Mouse (Mus musculus): ENCODE results near the gene Sfrp4. TPM values are rescaled to one million over a fixed set of nuclear protein-coding genes. Genes with fewer than 3 reads are reported as not detected.
"Not testable (repeated sequence)": the region's sequence is repeated elsewhere in the genome, so short reads cannot be mapped to it uniquely, and the experiment has no call there.

Sfrp4 gene
- total RNA-seq (2015) (1.8 TPM in 2 replicates), total RNA-seq (2017) (0.33 and 1.9 TPM in 2 replicates)

DNA sequence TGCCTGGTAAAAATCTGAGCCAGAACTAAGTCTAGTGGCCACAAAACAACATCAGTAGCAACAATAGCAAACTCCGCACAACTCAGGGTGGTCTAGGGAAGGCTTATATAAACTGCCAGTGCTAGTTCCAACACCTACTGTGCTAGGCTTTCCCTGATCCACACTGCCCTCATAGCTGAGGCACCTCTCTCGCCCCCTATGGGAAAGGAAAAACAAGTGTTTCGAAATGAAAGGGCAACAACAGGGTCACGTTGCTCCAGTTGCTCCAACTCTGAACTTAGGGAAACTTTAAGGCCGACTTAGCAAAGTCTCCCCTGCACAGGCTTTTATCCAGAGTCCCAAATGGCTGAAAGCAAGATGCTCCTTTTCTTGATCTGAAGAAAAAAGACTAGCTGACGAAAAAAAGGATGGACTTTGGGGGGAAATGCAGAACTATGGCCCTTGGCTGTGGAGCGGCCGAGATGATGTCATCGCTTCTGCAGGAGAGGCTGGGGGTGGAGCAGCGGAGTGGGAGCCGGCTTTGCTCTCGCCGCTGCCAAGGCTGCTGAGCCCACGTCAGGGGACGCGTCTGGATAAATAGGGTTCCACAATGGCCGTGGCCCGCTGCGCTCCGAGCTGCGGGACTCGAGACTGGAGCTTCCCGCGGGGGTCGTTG lies at the start of gene Sfrp4:
Gene Sfrp4, plus strand, starts transcription at position 532 of the 655 bp plus-strand sequence.
- peak; percentile 28; the same call in 1 of the 2 replicates for ATAC-seq (ENCODE audit: poor library complexity, severe bottlenecking)

DNA sequence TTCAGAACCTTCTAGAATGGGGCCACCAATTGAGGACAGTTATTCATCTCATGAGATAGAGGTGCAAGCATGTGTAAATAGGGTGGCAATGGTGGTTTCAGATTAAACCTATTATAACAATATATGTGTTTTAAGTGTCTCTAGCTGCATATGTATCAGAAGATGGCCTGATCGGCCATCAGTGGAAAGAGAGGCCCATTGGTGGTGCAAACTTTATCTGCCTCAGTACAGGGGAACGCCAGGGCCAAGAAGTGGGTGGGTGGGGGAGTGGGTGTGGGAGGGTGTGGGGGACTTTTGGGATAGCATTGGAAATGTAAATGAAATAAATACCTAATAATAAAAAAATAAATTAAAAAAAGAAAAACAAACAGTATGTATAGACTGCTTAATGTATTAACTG lies 48.2 kb upstream of the Sfrp4 start:
- not testable (repeated sequence) for ATAC-seq (ENCODE audit: poor library complexity, severe bottlenecking)

DNA sequence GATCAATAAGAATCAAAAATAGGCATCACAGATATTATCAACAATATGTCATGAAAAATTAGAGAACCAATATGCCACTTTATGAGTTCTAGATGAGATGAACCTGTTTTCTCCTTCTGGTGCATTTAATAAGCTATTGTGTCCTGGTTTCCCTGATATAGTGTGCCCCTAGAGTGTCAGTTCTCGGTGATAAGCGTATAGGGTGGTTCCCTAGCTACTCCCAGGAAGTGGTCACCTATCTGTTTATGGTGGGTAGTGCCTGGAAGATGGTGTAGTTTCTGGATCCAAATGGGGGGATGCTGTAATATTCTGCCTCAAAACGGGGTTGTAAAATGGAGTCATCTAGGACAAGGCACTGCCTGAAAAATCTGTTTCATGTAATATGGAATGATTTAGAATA lies 47.0 kb upstream of the Sfrp4 start:
- ATAC-seq (ENCODE audit: poor library complexity, severe bottlenecking) = no peak

DNA sequence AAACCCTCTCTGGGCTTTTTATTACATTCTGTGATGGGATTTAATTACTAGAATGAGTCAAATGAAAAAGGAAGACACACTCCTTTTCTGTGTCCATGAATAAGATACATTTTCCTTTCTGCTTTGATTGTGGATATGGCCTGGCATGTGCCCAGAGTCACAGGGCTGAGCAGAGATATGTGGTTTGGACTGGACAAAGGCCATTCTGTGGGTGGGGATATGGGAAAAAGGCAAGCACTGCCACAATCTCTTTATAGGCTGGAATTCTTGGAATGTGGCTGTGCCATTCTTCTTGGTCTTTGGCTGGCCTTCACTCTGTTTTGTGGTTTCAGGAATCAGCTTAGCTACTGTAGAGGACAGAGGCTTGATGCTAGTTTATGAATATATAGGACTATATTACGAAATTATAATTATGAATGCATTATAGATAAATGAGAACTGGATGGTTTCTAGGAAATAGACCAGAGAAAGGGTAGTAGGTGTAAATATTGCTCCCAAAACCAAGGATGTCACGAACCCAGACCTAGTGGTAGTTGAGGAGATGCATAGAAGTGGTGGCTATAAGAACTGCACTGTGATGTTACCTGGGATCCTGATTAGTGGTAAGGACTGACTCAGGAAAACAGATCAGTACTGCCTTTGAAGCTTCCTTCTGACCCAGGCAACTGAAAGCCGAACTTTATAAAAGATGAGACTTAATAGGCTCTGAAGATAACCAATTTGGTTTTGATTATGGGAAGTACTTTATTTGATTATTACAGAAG lies 31.7 kb upstream of the Sfrp4 start:
- ATAC-seq (ENCODE audit: poor library complexity, severe bottlenecking) = no peak

DNA sequence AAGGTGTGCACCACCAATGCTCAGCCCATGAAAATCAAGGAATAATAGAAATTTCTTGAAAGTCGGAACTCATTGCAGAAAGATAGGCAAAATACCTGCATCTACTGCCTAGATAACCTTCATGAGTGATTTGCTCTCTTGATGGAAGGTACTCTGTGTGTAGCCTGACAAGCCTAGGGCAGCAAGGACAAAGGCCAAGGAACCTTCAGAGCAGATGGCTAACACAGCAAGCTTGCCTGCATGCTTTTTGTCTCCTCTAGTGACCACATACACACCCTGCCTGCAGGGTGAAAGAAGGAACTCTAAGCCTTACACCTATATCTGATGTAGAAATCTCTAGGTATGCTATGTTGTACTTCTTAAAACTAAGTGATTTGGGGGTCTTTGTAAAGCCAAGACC lies 27.8 kb upstream of the Sfrp4 start:
- no peak for ATAC-seq (ENCODE audit: poor library complexity, severe bottlenecking)

DNA sequence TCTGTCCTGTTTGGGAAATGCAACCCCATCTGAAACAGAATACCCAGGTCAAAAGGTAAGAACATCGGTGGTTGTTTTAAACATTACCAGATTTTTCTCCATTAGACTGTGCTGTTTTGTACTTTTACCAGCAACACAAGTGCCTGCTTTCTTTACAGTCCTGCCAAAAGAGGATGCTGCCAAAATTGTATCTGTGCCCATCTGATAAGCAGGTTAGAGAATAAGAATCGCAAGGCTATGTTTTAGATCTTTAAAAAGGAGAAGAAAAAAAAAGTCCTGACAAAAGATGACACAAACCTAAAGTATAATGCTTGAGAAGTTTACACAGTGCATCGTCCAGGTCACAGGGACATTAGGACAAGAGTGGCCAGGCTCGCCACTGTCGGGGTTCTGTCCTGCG lies 23.7 kb upstream of the Sfrp4 start:
- no peak for ATAC-seq (ENCODE audit: poor library complexity, severe bottlenecking)

DNA sequence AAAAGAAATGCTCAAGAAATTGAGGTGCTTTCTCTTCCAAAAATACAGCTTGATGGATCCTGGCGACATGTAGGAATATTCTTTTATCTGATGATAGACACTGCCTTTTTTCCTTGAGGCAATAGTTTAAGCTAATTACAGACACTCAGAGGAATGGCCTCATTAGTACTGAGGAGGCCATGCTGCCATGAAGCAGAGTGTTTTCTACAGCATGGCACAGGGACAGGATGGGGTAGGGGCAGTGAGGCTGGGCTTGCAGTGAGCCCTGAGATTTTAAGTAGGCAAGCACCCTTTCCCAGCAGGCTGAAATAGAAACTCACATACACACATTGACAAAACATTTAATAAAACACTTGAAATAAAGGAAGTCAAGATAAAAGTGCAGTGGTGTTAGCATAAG lies 20.4 kb upstream of the Sfrp4 start:
- ATAC-seq (ENCODE audit: poor library complexity, severe bottlenecking) = no peak

DNA sequence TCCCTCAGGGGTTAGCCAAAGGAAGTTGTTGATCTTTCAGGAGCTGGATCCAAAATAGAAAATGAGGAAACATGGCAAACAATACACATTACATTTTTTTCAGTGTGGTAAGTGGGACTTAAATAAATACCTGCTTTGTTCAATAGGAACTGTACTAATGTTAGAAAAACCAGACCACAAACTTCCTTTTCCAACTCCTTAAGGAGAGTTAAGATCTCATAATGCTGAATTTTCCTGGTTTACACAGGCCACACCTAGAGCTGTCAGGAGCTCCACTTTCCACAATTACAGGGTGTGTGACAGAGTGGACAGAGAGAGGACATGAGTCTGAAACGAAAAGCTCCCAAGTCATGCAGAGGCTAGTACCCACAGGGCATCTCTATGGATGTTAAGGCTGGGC lies 19.2 kb upstream of the Sfrp4 start:
- no peak for ATAC-seq (ENCODE audit: poor library complexity, severe bottlenecking)

DNA sequence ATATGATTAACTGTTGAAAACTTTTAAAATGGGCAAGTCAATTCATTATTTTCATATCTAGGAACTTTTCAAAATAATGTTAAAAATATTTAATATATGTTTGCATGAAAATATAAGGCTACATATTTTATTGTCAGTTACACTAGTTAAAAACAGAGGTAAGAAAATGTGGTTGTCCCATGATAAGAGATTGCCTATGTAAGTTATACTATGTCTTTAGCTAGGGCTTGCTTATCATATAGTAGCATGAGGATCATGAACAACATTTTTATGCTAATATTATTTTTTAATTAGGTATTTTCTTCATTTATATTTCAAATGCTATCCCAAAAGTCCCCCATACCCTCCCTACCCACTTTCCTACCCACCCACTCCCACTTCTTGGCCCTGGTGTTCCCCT lies 18.0 kb upstream of the Sfrp4 start:
- no peak for ATAC-seq (ENCODE audit: poor library complexity, severe bottlenecking)

DNA sequence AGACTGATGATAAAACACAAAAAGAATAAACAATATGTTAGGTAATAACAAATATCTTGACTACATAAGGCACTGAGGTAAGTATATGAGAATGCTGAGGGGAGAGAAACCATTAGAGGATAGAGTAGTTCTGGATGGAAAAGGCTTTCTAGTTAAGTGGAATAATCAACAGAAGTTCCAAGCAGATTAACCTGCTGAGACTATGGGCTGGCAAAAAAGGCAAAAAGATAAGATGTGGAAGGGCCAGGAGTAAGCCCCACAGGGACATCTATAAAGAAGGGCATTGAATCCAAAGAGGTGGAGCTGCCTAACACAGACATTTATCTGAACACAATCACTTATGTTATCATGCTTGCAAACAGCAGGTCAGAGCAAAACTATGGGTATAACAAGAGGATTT lies 14.8 kb upstream of the Sfrp4 start:
- ATAC-seq (ENCODE audit: poor library complexity, severe bottlenecking) = no peak

DNA sequence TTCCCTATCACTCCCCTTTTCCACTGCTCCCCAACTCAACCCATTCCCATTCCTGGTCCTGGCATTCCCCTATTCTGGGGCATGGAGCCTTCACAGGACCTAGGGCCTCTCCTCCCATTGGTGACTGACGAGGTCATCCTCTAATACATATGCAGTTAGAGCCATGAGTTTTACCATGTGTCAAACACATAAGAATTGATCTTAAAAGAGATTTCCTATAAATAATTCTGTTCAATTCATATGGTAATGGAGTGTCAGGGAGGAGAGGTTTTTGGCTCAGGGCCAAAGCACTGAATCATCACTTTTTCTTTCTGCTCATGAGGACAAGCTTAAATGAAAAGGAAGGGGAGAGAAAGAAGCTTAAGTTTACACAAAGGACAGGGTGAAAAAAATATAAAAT lies 10.6 kb upstream of the Sfrp4 start:
- no peak for ATAC-seq (ENCODE audit: poor library complexity, severe bottlenecking)

DNA sequence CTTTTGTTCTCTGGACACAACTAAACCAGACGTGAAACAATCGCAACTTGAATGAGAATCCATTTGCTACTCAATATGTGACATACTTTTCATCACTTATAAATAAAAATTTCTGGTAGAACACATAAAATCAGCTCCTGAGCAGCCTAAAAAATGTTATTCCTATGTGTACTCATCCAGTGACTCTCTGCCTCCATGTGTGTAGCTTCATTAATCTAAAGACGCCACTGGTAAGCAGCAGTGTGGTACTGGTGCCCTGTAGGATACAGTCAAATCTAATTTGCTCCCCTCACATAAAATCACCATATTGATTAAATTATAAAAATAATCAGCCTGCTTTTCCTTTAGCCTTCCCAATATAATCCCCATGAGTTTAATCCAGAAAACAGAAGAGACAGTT lies 9.9 kb upstream of the Sfrp4 start:
- ATAC-seq (ENCODE audit: poor library complexity, severe bottlenecking) = no peak

DNA sequence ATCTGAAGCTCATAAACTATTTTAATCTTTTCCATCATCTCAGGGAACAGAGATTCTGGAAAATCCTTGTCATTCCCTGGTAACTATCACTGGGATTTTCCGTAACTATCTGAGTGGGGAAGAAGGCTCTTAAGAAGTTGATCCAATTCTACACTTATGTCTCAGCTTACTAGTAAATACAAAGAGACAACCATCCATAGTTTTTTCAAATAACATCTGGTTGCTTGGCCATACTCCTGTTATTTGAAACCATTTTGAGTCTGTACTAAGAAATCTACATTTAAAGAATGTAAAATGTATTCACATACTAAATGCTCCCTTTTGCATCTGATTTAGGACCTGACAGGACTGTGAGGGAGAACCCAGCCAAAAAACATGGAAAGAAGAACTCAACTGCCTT lies 9.5 kb upstream of the Sfrp4 start:
- ATAC-seq (ENCODE audit: poor library complexity, severe bottlenecking) = no peak

DNA sequence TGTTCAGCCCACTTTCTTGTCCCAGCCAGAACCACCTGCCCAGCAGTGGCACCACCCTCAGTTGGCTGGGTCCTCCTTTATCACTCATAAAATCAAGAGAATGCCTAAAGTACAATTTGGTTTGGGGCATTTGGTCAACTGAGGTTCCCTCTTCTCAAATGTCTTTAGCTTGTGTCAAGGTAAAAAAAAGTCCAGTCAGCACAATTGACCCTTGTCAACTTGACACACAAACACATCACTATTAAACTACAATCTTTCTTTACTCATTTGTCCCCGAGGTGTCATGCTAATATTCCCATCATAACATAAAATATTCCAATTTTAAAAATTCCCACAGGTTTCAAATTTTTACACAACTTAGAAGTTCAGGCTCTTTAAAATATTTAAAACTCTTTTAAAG lies 8.6 kb upstream of the Sfrp4 start:
- no peak for ATAC-seq (ENCODE audit: poor library complexity, severe bottlenecking)

DNA sequence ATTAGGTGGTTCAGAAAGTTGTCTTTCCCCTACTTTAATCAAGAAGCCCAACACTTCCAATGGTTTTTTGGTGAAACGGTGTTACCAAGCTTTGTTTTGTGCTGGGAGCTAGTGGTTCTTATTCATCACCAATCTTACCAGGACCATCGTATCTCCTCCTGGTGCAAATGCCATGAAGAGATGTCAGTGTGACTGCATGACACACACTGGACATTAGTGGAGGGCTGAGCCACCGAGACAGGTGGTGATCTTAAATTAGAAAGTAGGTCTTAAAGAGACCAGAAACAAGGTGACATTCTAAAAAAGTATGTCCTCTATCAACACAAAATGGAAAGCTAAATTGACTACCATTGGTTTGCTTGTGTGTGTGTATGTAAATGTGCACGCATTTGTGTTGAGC lies 4.8 kb upstream of the Sfrp4 start:
- no peak for ATAC-seq (ENCODE audit: poor library complexity, severe bottlenecking)

DNA sequence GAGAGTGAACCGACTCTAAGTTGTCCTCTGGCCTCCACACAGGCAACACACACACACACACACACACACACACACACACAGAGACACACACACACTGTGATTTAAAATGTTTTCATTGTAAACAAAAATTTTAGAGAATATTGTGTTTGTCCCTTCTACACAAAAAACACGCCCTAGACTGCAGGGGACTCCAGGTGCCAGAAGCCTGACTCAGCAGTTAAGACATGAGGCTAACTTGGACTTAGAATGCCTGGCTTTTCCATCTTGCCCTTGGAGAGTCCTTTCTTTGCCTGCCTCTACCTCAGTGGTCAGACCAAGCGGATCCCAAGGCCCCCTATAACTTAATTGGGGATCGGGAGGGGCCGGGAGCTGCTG lies 4.1 kb upstream of the Sfrp4 start:
- no peak for ATAC-seq (ENCODE audit: poor library complexity, severe bottlenecking)

DNA sequence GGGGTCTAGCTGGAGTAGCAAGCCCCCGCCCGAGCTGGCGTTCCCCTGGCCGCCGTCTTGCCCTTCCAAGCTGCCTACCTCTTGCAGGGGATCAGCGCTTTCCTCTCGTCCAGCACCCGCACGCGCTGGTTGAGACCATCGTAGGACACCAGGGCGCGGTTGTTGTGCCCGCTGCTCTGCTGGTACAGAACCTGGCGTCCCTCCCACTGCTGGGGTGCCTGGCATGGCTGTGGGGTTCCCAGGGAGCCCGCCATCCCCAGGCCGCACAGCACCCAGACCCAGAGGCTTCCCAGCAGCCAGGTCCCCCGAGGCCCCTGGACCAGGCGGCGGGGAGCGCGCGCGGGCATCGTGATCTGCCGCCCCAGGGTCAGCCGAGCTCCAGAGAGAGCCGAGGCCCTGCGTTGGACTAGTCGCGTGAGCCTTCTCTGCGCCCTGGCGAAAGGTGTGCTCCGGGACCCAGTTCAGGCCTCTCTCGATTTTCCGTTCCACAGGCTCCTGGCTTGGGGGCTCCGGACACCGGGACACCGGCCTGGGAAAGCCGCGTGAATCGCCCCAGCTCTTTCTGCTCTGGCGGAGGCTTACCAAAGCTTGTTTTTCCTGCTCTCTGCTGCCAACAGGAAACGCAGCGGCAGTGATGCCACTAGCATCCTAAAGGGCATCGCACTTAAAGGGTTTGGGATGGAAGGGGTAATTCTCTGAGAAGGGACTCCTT lies 3.5 kb upstream of the Sfrp4 start, which contains the start of gene Epdr1:
Gene Epdr1, minus strand, starts transcription at position 712 of the 712 bp plus-strand sequence.
- ATAC-seq (ENCODE audit: poor library complexity, severe bottlenecking) = peak; percentile 73

DNA sequence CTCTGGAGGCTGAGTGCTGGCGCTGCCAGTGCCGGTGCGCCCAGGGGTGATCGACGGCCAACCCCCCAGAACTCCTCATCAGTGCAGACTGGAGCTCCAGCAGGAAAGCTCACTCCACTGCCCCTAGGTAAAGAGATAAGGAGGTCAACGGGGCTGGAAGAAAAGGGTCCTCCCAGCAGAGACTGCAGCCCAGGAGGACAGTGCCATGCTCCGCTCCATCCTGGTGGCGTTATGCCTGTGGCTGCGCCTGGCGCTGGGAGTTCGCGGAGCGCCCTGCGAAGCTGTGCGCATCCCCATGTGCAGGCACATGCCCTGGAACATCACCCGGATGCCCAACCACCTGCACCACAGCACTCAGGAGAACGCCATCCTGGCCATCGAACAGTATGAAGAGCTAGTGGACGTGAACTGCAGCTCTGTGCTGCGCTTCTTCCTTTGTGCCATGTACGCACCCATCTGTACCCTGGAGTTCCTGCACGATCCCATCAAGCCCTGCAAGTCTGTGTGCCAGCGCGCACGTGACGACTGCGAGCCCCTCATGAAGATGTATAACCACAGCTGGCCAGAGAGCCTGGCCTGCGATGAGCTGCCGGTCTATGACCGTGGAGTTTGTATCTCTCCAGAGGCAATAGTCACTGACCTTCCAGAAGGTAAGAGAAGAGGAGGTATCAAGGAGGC lies 463 bp downstream of the Sfrp4 start:
- ATAC-seq (ENCODE audit: poor library complexity, severe bottlenecking) = no peak

DNA sequence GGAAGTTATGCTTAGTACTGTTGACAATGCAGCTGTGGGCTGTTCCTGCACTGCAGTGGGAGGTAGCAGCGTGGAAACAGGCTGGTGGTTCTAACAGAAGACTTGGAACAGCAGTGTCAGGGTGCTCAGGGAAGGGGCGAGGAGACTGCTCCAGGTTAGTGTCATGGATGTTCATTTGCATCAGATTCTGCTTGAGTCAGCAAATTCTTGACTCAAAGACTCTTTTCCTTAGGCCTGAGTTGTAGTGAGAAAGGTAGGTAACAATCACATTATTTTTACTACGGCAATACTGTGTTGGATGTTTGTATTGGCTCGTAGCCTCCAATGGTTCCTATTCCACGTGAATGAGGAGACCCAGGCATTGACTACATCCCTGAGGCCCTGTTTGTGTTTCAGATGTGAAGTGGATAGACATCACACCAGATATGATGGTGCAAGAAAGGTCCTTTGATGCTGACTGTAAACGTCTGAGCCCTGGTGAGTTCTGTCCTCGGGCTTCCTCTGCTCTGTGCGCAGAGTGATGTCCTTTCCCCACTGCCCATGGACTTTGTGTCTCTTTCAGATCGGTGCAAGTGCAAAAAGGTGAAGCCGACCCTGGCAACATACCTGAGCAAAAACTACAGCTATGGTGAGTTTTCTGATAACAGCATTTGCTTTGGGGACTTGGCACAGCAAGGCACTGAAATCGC lies 1.9 kb downstream of the Sfrp4 start:
- no peak for ATAC-seq (ENCODE audit: poor library complexity, severe bottlenecking)

DNA sequence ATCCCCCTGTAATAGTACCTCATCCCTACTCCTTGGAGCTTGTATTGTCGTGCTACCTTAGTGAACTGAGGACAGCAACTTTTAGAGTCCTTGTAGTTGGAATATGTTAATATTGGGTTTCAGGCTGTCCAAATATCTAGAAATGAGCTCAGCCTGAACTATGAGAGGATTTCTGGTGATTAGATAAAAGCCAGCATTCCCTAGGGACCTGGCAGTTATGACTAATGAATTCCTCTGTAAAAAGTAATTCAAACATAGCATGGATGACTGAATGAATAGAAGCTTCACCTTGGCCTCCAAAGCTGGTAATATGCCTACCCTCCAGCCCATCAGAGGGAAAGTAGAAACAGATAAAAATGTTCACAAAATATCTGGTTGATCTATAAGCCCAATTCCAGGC lies 3.6 kb downstream of the Sfrp4 start:
- ATAC-seq (ENCODE audit: poor library complexity, severe bottlenecking) = no peak

Measured in megakaryocyte, adult 5-6 weeks (primary cell).